Mouse (Mus musculus) midbrain, embryonic 16.5 days (tissue): ENCODE results near the gene Ccdc88c. TPM values are rescaled to one million over a fixed set of nuclear protein-coding genes. Genes with fewer than 3 reads are reported as not detected.

Source experiments
- ATAC-seq: fragments of 200-750 bp; cut with Nextera tagmentation; 2 replicates; pipeline ENCODE4 v1.8.0; 2017; ENCODE audit warnings: moderate TSS enrichment
- H3K27ac ChIP-seq: fragments of 300-500 bp; sonication (generic); 2 replicates; pipeline ENCODE4 v1.5.1; 2014; ENCODE audit warnings: mild to moderate bottlenecking, low read length, mixed read lengths
- H3K27me3 ChIP-seq: fragments of 300-500 bp; sonication (generic); 2 replicates; pipeline ENCODE4 v1.6.1; 2014; ENCODE audit warnings: low read depth, low read length, mixed read lengths; ENCODE audit not compliant: control insufficient read depth, insufficient read depth
- H3K36me3 ChIP-seq: fragments of 300-500 bp; sonication (generic); 2 replicates; pipeline ENCODE4 v1.6.1; 2014; ENCODE audit warnings: mild to moderate bottlenecking, low read length, moderate library complexity, mixed read lengths; ENCODE audit not compliant: control insufficient read depth, insufficient read depth
- H3K4me1 ChIP-seq: fragments of 300-500 bp; sonication (generic); 2 replicates; pipeline ENCODE4 v1.6.1; 2014; ENCODE audit warnings: mild to moderate bottlenecking, low read length, mixed read lengths; ENCODE audit not compliant: control insufficient read depth, insufficient read depth
- H3K4me2 ChIP-seq: fragments of 300-500 bp; sonication (generic); 2 replicates; pipeline ENCODE4 v1.6.1; 2014; ENCODE audit warnings: mild to moderate bottlenecking, low read length, mixed read lengths
- H3K4me3 ChIP-seq: fragments of 300-500 bp; sonication (generic); 2 replicates; pipeline ENCODE4 v1.5.1; 2014; ENCODE audit warnings: low read depth, mild to moderate bottlenecking, low read length, moderate library complexity, mixed read lengths
- H3K9ac ChIP-seq: fragments of 300-500 bp; sonication (generic); 2 replicates; pipeline ENCODE4 v1.6.1; 2014; ENCODE audit warnings: low read depth, low read length, mixed read lengths
- H3K9me3 ChIP-seq: fragments of 300-500 bp; sonication (generic); replicated peaks from 2 replicates; pipeline ENCODE4 v1.6.1; 2014; ENCODE audit warnings: mild to moderate bottlenecking, low read length, mixed read lengths; ENCODE audit not compliant: control insufficient read depth, poor library complexity, severe bottlenecking
- WGBS: fragments of 180-500 bp; shearing (Covaris S2); extraction: QIAGEN DNeasy Blood & Tissue Kit; methylation state at CpG from one replicate; pipeline ENCODE4 v1.1.7; 2014; 5-methylcytosine and 5-hydroxymethylcytosine counted together
- polyA plus RNA-seq: library from polyadenylated mRNA; unstranded; fragments of >200 nt; fragmentation: Nextera tagmentation; extraction: Ambion mirVana; gene quantifications from 2 replicates; pipeline ENCODE4 v1.2.1, GENCODE M21; 2015

The Ccdc88c gene
- polyA plus RNA-seq, 1 experiment from 2014 or later: 12.5 TPM

- peaks cover 33% of the 10 kb centered on the region for H3K4me1 ChIP-seq
- no peak overlapping the region for H3K4me3 ChIP-seq
- peak overlapping the region; percentile 40; the same call in 1 of the 2 replicates for H3K27ac ChIP-seq
- H3K9me3 ChIP-seq: no peaks in the 10 kb centered on the region
- H3K4me2 ChIP-seq: no peak overlapping the region
- H3K9ac ChIP-seq: no peak overlapping the region; the same call in 1 of the 2 replicates
- no peaks in the 10 kb centered on the region for H3K27me3 ChIP-seq
- 0 out of 2 replicates have a peak, but pooled peaks have one; percentile 14 for ATAC-seq
- WGBS: 24% methylated on average over 10 of the region's 10 CpGs
- no peaks in the 10 kb centered on the region for H3K36me3 ChIP-seq
Observed at GRCm38 (mm10) chr12:101007968-101008481, 20.8 kb downstream of the Ccdc88c start.

GRCm38 (mm10) chr12:101007427-101007826 lies 21.4 kb downstream of the Ccdc88c start:
- 90% methylated on average over 9 of the region's 9 CpGs for WGBS
- ATAC-seq: no peak
- Histone ChIP-seq H3K4me3 (no peak overlapping the region), H3K27ac (no peak overlapping the region), H3K9ac (no peak overlapping the region), H3K9me3 (no peaks in the 10 kb centered on the region), H3K4me2 (no peak overlapping the region), H3K27me3 (no peaks in the 10 kb centered on the region), H3K4me1 (peaks cover 29% of the 10 kb centered on the region), H3K36me3 (no peaks in the 10 kb centered on the region)

GRCm38 (mm10) chr12:101005665-101006420 lies 23.0 kb downstream of the Ccdc88c start:
- no peaks in the 10 kb centered on the region for H3K36me3 ChIP-seq
- H3K4me1 ChIP-seq: peaks cover 25% of the 10 kb centered on the region
- ATAC-seq: no peak
- 80% methylated on average over 12 of the region's 12 CpGs for WGBS
- no peak overlapping the region for H3K4me2 ChIP-seq
- no peak overlapping the region for H3K9ac ChIP-seq
- H3K4me3 ChIP-seq: no peak overlapping the region
- H3K27me3 ChIP-seq: no peaks in the 10 kb centered on the region
- no peaks in the 10 kb centered on the region for H3K9me3 ChIP-seq
- H3K27ac ChIP-seq: no peak overlapping the region

- Histone ChIP-seq H3K27ac (no peak overlapping the region), H3K4me2 (no peak overlapping the region), H3K4me1 (peaks cover 25% of the 10 kb centered on the region), H3K9me3 (no peaks in the 10 kb centered on the region), H3K9ac (no peak overlapping the region), H3K36me3 (no peaks in the 10 kb centered on the region), H3K27me3 (no peaks in the 10 kb centered on the region), H3K4me3 (no peak overlapping the region)
- ATAC-seq: no peak
- 48% methylated on average over 5 of the region's 5 CpGs for WGBS
Observed at GRCm38 (mm10) chr12:101004982-101005381, 23.9 kb downstream of the Ccdc88c start.

- no peaks in the 10 kb centered on the region for H3K27me3 ChIP-seq
- H3K4me2 ChIP-seq: no peak overlapping the region
- no peak overlapping the region for H3K9ac ChIP-seq
- ATAC-seq: no peak
- no peaks in the 10 kb centered on the region for H3K9me3 ChIP-seq
- peaks cover 30% of the 10 kb centered on the region for H3K4me1 ChIP-seq
- no peak overlapping the region for H3K4me3 ChIP-seq
- no peak overlapping the region for H3K27ac ChIP-seq
- H3K36me3 ChIP-seq: no peaks in the 10 kb centered on the region
- WGBS: 49% methylated on average over 4 of the region's 4 CpGs
Observed at GRCm38 (mm10) chr12:101002801-101003513, 25.9 kb downstream of the Ccdc88c start.

- H3K27ac ChIP-seq: no peak overlapping the region
- H3K9ac ChIP-seq: no peak overlapping the region
- no peak for ATAC-seq
- no peaks in the 10 kb centered on the region for H3K27me3 ChIP-seq
- H3K9me3 ChIP-seq: no peaks in the 10 kb centered on the region
- 47% methylated on average over 7 of the region's 7 CpGs for WGBS
- H3K4me3 ChIP-seq: no peak overlapping the region
- no peaks in the 10 kb centered on the region for H3K36me3 ChIP-seq
- peaks cover 30% of the 10 kb centered on the region for H3K4me1 ChIP-seq
- H3K4me2 ChIP-seq: no peak overlapping the region
Observed at GRCm38 (mm10) chr12:100999061-100999954, 29.5 kb downstream of the Ccdc88c start.

GRCm38 (mm10) chr12:100998564-100998962 lies 30.3 kb downstream of the Ccdc88c start:
- no peak overlapping the region for H3K9ac ChIP-seq
- H3K4me2 ChIP-seq: no peak overlapping the region
- no peak overlapping the region for H3K4me3 ChIP-seq
- H3K27ac ChIP-seq: no peak overlapping the region
- H3K9me3 ChIP-seq: no peaks in the 10 kb centered on the region
- no peaks in the 10 kb centered on the region for H3K27me3 ChIP-seq
- peaks cover 30% of the 10 kb centered on the region for H3K4me1 ChIP-seq
- H3K36me3 ChIP-seq: no peaks in the 10 kb centered on the region
- ATAC-seq: no peak
- 49% methylated on average over 8 of the region's 8 CpGs for WGBS

GRCm38 (mm10) chr12:100997830-100998563 lies 30.9 kb downstream of the Ccdc88c start:
- Histone ChIP-seq H3K27me3 (no peaks in the 10 kb centered on the region), H3K4me1 (peaks cover 30% of the 10 kb centered on the region)
- 19% methylated on average over 10 of the region's 10 CpGs for WGBS

More at GRCm38 (mm10) chr12:100997830-100998563, 30.9 kb downstream of the Ccdc88c start:
- Histone ChIP-seq H3K27ac (no peak overlapping the region; the same call in 1 of the 2 replicates), H3K4me3 (no peak overlapping the region), H3K9ac (no peak overlapping the region), H3K9me3 (no peaks in the 10 kb centered on the region), H3K36me3 (no peaks in the 10 kb centered on the region), H3K4me2 (no peak overlapping the region)
- no peak for ATAC-seq
